Mouse (Mus musculus): Measurements from ENCODE around the gene Myl9. TPM values are rescaled to one million over a fixed set of nuclear protein-coding genes. Genes with fewer than 3 reads are reported as not detected.

The Myl9 gene
- polyA plus RNA-seq, 1 experiment from 2014 or later, result 91.7 TPM

GRCm38 (mm10) chr2:156766227-156767019, 8.8 kb upstream of the Myl9 start:
- no peaks in the 10 kb centered on the region for H3K4me1 ChIP-seq
- H3K9me3 ChIP-seq, result no peaks in the 10 kb centered on the region
- no peak overlapping the region; the same call in 1 of the 2 replicates for H3K27ac ChIP-seq (replicated peaks)
- 86% methylated on average over 10 of the region's 10 CpGs for WGBS
- no peak for DNase-seq (ENCODE audit: low spot score)
- H3K4me3 ChIP-seq, result no peak overlapping the region
- H3K27me3 ChIP-seq (replicated peaks; ENCODE audit: low read depth, poor library complexity, severe bottlenecking), result no peaks in the 10 kb centered on the region
- peaks cover 37% of the 10 kb centered on the region for H3K36me3 ChIP-seq (replicated peaks)

DNA sequence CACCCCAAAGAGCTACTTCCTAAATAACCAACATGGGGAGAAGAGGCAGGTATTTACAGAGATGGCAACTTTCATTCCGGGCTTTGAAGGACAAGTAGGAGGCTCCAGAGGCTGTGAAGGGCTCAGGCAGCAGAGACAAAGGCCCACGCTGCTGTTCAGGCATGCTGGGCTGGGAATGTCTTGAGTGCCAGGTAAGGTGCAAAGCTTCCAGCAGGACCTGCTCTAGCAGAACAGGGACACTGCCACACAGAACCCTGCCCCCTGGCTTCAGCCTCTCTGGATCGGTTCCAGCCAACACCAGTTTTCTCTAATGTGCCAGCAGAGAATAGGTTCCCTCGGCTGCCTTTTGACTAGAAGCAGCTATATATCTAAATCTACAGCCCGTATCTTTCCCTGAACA, 8.1 kb upstream of the Myl9 start:
- no peak for DNase-seq (ENCODE audit: low spot score)
- Histone ChIP-seq H3K4me3 (no peak overlapping the region), H3K4me1 (no peaks in the 10 kb centered on the region), H3K27me3 (replicated peaks; ENCODE audit: low read depth, poor library complexity, severe bottlenecking) (no peaks in the 10 kb centered on the region), H3K9me3 (no peaks in the 10 kb centered on the region), H3K27ac (replicated peaks) (no peak overlapping the region), H3K36me3 (replicated peaks) (peaks cover 30% of the 10 kb centered on the region)
- WGBS, result 82% methylated on average over 5 of the region's 5 CpGs

DNA sequence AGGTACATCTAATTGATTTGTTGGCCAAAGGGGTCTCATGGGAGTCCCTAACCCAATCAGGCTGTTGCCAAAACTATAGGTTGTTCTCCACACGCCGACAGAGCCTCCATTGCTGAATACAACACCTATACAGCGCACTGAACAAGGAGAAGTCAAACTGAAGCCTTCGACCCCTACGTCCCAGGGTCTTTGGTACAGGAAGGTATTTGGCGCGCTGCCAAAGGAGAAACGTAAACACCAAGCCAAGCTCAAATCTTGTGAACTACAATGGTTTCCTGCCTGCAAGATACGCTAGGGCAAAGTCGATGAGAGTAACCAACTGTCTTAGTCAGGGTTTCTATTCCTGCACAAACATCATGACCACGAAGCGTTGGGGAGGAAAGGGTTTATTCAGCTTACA, 5.9 kb upstream of the Myl9 start:
- Histone ChIP-seq H3K4me3 (no peak overlapping the region), H3K36me3 (replicated peaks) (peaks cover 9% of the 10 kb centered on the region), H3K9me3 (no peaks in the 10 kb centered on the region), H3K4me1 (peaks cover 4% of the 10 kb centered on the region), H3K27ac (replicated peaks) (no peak overlapping the region), H3K27me3 (replicated peaks; ENCODE audit: low read depth, poor library complexity, severe bottlenecking) (no peaks in the 10 kb centered on the region)
- DNase-seq (ENCODE audit: low spot score), result no peak
- 89% methylated on average over 12 of the region's 12 CpGs for WGBS

- no peak for DNase-seq (ENCODE audit: low spot score)
- Histone ChIP-seq H3K4me1 (peaks cover 35% of the 10 kb centered on the region), H3K9me3 (no peaks in the 10 kb centered on the region), H3K27me3 (replicated peaks; ENCODE audit: low read depth, poor library complexity, severe bottlenecking) (peaks cover 18% of the 10 kb centered on the region), H3K36me3 (replicated peaks) (no peaks in the 10 kb centered on the region), H3K27ac (replicated peaks) (no peak overlapping the region), H3K4me3 (no peak overlapping the region)
These were observed 1.8 kb upstream of the Myl9 start for GRCm38 (mm10) chr2:156773470-156773869.

DNA sequence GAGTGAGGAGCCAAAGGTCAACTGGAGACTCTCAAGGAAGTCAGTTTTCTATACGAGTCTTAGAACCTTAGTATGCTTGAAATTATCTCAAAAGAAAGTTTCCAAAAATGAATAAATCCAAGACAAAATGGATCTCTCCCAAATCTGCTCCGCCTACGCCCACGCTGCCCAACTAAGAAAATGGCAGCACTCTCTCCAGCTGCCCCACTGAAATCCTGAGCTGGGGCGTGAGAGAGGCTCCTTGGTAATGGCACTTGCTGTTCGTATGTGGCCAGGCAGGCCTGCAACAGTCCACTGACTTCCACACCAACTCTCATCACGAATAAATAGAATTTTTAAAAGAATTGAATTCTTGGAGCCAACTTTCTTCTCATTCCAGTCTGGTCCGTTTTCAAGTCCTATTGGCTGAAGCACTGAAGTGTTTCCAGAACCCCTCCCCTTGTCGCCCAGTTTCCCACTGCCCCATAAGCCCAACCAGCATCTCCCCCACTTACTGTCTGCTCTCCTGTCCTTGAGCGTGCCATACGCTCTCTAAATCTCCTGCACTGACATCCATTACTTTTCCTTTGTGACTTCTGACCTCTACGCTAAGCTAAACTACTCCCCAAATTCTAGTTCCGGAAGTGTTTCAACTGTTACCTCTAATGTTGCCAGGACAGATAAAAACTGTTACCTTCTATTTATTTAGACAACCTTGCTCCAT, 1.0 kb upstream of the Myl9 start:
- Histone ChIP-seq H3K4me1 (peaks cover 39% of the 10 kb centered on the region), H3K27me3 (replicated peaks; ENCODE audit: low read depth, poor library complexity, severe bottlenecking) (peaks cover 26% of the 10 kb centered on the region), H3K4me3 (peak overlapping the region; percentile 58), H3K9me3 (no peaks in the 10 kb centered on the region), H3K27ac (replicated peaks) (peak overlapping the region; percentile 92), H3K36me3 (replicated peaks) (no peaks in the 10 kb centered on the region)
- 67% methylated on average over 13 of the region's 13 CpGs for WGBS
- DNase-seq (ENCODE audit: low spot score), result no peak

GRCm38 (mm10) chr2:156775455-156776435, 525 bp downstream of the Myl9 start:
- Histone ChIP-seq H3K4me3 (peak overlapping the region; percentile 58), H3K9me3 (no peaks in the 10 kb centered on the region), H3K27me3 (replicated peaks; ENCODE audit: low read depth, poor library complexity, severe bottlenecking) (peaks cover 26% of the 10 kb centered on the region), H3K27ac (replicated peaks) (peak overlapping the region; percentile 92), H3K4me1 (peaks cover 49% of the 10 kb centered on the region), H3K36me3 (replicated peaks) (no peaks in the 10 kb centered on the region)
- DNase-seq (ENCODE audit: low spot score), result no peak
- WGBS, result 32% methylated on average over 17 of the region's 17 CpGs

GRCm38 (mm10) chr2:156776907-156777306, 1.7 kb downstream of the Myl9 start:
- Histone ChIP-seq H3K4me3 (peak overlapping the region; percentile 23; the same call in 1 of the 2 replicates), H3K36me3 (replicated peaks) (no peaks in the 10 kb centered on the region), H3K4me1 (peaks cover 58% of the 10 kb centered on the region), H3K27ac (replicated peaks) (no peak overlapping the region), H3K9me3 (no peaks in the 10 kb centered on the region), H3K27me3 (replicated peaks; ENCODE audit: low read depth, poor library complexity, severe bottlenecking) (peaks cover 26% of the 10 kb centered on the region)
- DNase-seq (ENCODE audit: low spot score), result no peak
- WGBS, result 84% methylated on average over 2 of the region's 2 CpGs

DNA sequence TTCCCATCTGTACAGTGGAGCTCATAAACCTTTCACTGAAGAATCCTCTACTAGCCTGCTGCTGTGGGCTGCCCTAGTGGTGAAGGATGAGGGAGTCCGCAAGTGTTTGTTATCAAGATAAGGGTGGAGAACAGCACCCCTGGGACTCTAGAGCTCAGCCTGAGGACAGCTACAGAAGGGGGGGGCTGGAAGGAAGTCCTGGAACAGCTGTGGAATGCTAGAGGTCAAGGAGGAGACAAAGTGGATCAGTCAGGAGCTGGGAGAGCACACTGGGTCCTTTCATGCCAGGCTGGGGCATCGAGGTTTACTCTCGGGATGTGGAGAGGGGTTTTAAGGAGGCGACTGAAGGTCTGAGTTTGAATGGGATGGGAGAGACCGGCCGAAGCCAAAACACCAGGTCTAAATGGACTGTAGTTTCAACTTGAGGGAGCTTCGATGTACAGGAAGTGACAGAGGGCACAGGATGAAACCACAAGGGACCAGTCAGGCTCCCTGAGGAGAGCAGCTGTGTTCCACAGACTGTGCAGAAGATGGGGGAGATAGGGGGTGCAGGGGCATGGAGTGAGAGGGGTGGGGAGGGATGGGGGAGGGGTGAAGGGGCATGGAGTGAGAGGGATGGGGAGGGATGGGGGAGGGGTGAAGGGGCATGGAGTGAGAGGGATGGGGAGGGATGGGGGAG, 2.2 kb downstream of the Myl9 start:
- H3K4me3 ChIP-seq, result peak overlapping the region; percentile 23; the same call in 1 of the 2 replicates
- H3K4me1 ChIP-seq, result peaks cover 58% of the 10 kb centered on the region
- no peaks in the 10 kb centered on the region for H3K9me3 ChIP-seq
- no peaks in the 10 kb centered on the region for H3K36me3 ChIP-seq (replicated peaks)
- DNase-seq (ENCODE audit: low spot score), result no peak
- 0 out of 2 replicates have a peak overlapping the region, but pooled peaks have one; percentile 35 for H3K27ac ChIP-seq (replicated peaks)
- WGBS, result 39% methylated on average over 7 of the region's 7 CpGs
- H3K27me3 ChIP-seq (replicated peaks; ENCODE audit: low read depth, poor library complexity, severe bottlenecking), result peaks cover 26% of the 10 kb centered on the region

GRCm38 (mm10) chr2:156778571-156778970, 3.4 kb downstream of the Myl9 start:
- H3K4me3 ChIP-seq, result no peak overlapping the region
- no peaks in the 10 kb centered on the region for H3K9me3 ChIP-seq
- peaks cover 26% of the 10 kb centered on the region for H3K27me3 ChIP-seq (replicated peaks; ENCODE audit: low read depth, poor library complexity, severe bottlenecking)
- H3K27ac ChIP-seq (replicated peaks), result no peak overlapping the region
- no peaks in the 10 kb centered on the region for H3K36me3 ChIP-seq (replicated peaks)
- 87% methylated on average over 8 of the region's 8 CpGs for WGBS
- H3K4me1 ChIP-seq, result peaks cover 58% of the 10 kb centered on the region
- DNase-seq (ENCODE audit: low spot score), result no peak

- Histone ChIP-seq H3K27me3 (replicated peaks; ENCODE audit: low read depth, poor library complexity, severe bottlenecking) (peaks cover 26% of the 10 kb centered on the region), H3K4me1 (peaks cover 56% of the 10 kb centered on the region), H3K27ac (replicated peaks) (no peak overlapping the region), H3K36me3 (replicated peaks) (no peaks in the 10 kb centered on the region), H3K4me3 (no peak overlapping the region), H3K9me3 (no peaks in the 10 kb centered on the region)
- DNase-seq (ENCODE audit: low spot score), result no peak
- WGBS, result 77% methylated on average over 5 of the region's 5 CpGs
These were observed 3.8 kb downstream of the Myl9 start for GRCm38 (mm10) chr2:156779036-156779435.

DNA sequence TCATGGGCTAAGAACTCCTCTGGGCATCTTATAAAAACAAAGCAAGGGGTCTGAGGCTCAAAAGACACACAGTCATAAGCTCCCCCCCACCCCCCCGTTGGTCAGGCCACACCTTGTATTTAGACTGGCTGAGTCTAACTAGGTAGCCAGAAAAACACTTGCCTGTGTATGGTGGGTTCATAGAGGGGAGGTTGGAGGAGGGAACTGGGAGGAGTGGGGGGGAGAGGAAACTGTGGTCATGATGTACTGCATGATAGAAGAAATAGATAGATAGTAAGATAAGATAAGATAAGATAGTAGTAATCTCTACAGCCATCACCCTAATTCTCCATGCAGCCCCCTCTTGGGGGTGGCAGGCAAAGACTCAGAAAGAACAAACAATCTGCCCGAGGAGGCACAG, 4.3 kb downstream of the Myl9 start:
- Histone ChIP-seq H3K27ac (replicated peaks) (no peak overlapping the region), H3K36me3 (replicated peaks) (no peaks in the 10 kb centered on the region), H3K4me3 (no peak overlapping the region), H3K27me3 (replicated peaks; ENCODE audit: low read depth, poor library complexity, severe bottlenecking) (peaks cover 26% of the 10 kb centered on the region), H3K4me1 (peaks cover 52% of the 10 kb centered on the region), H3K9me3 (no peaks in the 10 kb centered on the region)
- WGBS, result 66% methylated on average over 2 of the region's 2 CpGs
- no peak for DNase-seq (ENCODE audit: low spot score)

DNA sequence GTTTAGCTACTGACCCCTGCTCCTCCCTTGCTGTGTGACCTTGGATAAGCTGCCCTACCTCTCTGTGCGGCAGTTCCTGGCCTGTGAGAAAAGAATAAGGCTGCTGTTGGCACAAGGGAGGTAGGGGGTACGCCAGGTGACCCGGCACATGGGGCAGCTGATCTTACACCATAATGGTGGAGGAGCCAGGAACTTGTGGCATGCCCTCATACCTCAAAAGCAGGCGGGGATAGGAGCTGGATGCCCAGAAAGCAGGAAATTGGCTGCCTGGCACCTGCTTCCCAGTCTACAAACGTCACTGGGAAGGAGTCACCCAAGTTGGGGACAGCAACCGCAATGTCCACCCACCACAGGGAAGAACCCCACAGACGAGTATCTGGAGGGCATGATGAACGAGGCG, 4.9 kb downstream of the Myl9 start:
- WGBS, result 78% methylated on average over 9 of the region's 9 CpGs
- H3K36me3 ChIP-seq (replicated peaks), result no peaks in the 10 kb centered on the region
- H3K27ac ChIP-seq (replicated peaks), result no peak overlapping the region; the same call in 1 of the 2 replicates
- no peaks in the 10 kb centered on the region for H3K9me3 ChIP-seq
- DNase-seq (ENCODE audit: low spot score), result no peak
- H3K4me1 ChIP-seq, result peaks cover 45% of the 10 kb centered on the region
- no peak overlapping the region for H3K4me3 ChIP-seq
- H3K27me3 ChIP-seq (replicated peaks; ENCODE audit: low read depth, poor library complexity, severe bottlenecking), result peaks cover 26% of the 10 kb centered on the region

Data from embryonic facial prominence, embryonic 10.5 days (tissue).